Mouse (Mus musculus): Measurements from ENCODE around the gene Sptbn1.

DNA sequence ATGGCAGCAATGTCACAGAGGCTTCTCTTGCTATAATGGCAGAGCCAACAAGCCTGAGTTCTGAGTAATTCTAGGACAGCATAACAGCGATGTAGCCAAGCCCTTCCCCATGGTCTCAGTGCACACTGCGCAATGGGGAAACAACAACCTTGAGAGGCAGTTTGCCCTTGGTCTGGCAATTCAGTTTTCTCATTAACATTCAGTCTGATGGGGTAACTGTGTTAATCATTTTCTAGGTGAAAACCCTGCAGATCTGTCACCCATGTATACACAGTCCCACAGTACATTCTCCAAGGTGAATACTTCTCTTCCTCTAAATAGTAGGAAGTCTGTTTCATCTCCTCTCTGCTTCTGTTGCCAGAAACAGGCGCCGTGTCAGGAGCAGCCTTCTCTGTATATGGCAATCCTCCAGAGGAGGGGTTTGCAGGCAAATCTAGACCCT is 37.6 kb downstream of the Sptbn1 start:
- TF ChIP-seq EP300 (IDR thresholded peaks at IDR 0.05) = no peak
- TF ChIP-seq CTCF (IDR thresholded peaks at IDR 0.05) = no peak
